Mouse (Mus musculus) c-Kit-positive CD71-negative TER-119-negative erythroid progenitor cells, embryonic 14.5 days (primary cell): ENCODE measurements around the gene Csrnp2.

ENCODE experiments used
- DNase-seq: peaks from one replicate; pipeline ENCODE4 v3.0.0-alpha.2; 2013; ENCODE audit warnings: low read depth

Gene Csrnp2

GRCm38 (mm10) chr15:100478351-100478750, 16.9 kb downstream of the Csrnp2 start:
- DNase-seq: no peak

- no peak for DNase-seq
Observed at GRCm38 (mm10) chr15:100473926-100474503, 21.3 kb downstream of the Csrnp2 start.

- no peak for DNase-seq
Observed at GRCm38 (mm10) chr15:100470037-100470436, 25.3 kb downstream of the Csrnp2 start.

- DNase-seq: no peak
Observed at GRCm38 (mm10) chr15:100469189-100469545, 26.1 kb downstream of the Csrnp2 start.

GRCm38 (mm10) chr15:100468295-100469188, 26.7 kb downstream of the Csrnp2 start, which contains the start of gene Letmd1:
Gene Letmd1 (plus strand): TSS chr15:100469023.
- DNase-seq: peak; percentile 58

- DNase-seq: no peak
Observed at GRCm38 (mm10) chr15:100467738-100468137, 27.6 kb downstream of the Csrnp2 start.

- no peak for DNase-seq
Observed at GRCm38 (mm10) chr15:100465432-100465831, 29.9 kb downstream of the Csrnp2 start.

- no peak for DNase-seq
Observed at GRCm38 (mm10) chr15:100463712-100464111, 31.6 kb downstream of the Csrnp2 start.

- DNase-seq: no peak
Observed at GRCm38 (mm10) chr15:100462086-100462485, 33.2 kb downstream of the Csrnp2 start.

- no peak for DNase-seq
Observed at GRCm38 (mm10) chr15:100461646-100462045, 33.6 kb downstream of the Csrnp2 start.

- no peak for DNase-seq
Observed at GRCm38 (mm10) chr15:100460942-100461341, 34.3 kb downstream of the Csrnp2 start.

- DNase-seq: peak; percentile 89
Observed at GRCm38 (mm10) chr15:100458055-100458454, 37.2 kb downstream of the Csrnp2 start.

GRCm38 (mm10) chr15:100457340-100457739, 37.9 kb downstream of the Csrnp2 start:
- peak; percentile 82 for DNase-seq

- DNase-seq: no peak
Observed at GRCm38 (mm10) chr15:100456356-100456991, 38.8 kb downstream of the Csrnp2 start.

GRCm38 (mm10) chr15:100452486-100452885, 42.8 kb downstream of the Csrnp2 start:
- no peak for DNase-seq

- DNase-seq: no peak
Observed at GRCm38 (mm10) chr15:100451245-100451644, 44.0 kb downstream of the Csrnp2 start.

- DNase-seq: no peak
Observed at GRCm38 (mm10) chr15:100449495-100449894, 45.8 kb downstream of the Csrnp2 start.

GRCm38 (mm10) chr15:100448572-100448971, 46.7 kb downstream of the Csrnp2 start:
- no peak for DNase-seq

- DNase-seq: no peak
Observed at GRCm38 (mm10) chr15:100446887-100447286, 48.4 kb downstream of the Csrnp2 start.

- DNase-seq: peak; percentile 79
Observed at GRCm38 (mm10) chr15:100443126-100443922, 52.0 kb downstream of the Csrnp2 start.

- no peak for DNase-seq
Observed at GRCm38 (mm10) chr15:100436518-100436917, 58.8 kb downstream of the Csrnp2 start.

GRCm38 (mm10) chr15:100436112-100436511, 59.2 kb downstream of the Csrnp2 start:
- DNase-seq: no peak
